Mouse (Mus musculus) kidney, adult 2 months (tissue): ENCODE results near the gene Cdk5rap2. TPM values are rescaled to one million over a fixed set of nuclear protein-coding genes. Genes with fewer than 3 reads are reported as not detected.

Experiments
- DNase-seq: peaks from one replicate; pipeline ENCODE4 v3.0.0; 2021
- H3K27ac ChIP-seq: fragments of 200-500 bp; 2 replicates; pipeline ENCODE4 v1.5.1; 2012; ENCODE audit warnings: low read depth, low read length, control low read depth, inconsistent platforms; ENCODE audit not compliant: insufficient read depth
- H3K27me3 ChIP-seq: fragments of 200-500 bp; replicated peaks from 2 replicates; pipeline ENCODE4 v1.6.1; 2012; ENCODE audit warnings: mild to moderate bottlenecking, moderate library complexity, low read length, inconsistent platforms; ENCODE audit not compliant: control insufficient read depth, insufficient read depth
- H3K36me3 ChIP-seq: fragments of 200-500 bp; 2 replicates; pipeline ENCODE4 v1.6.1; 2012; ENCODE audit warnings: mild to moderate bottlenecking, moderate library complexity, low read length, inconsistent platforms; ENCODE audit not compliant: control insufficient read depth, insufficient read depth
- H3K4me1 ChIP-seq: fragments of 200-500 bp; 2 replicates; pipeline ENCODE4 v1.6.1; 2011; ENCODE audit warnings: low read length; ENCODE audit not compliant: control insufficient read depth, insufficient read depth
- H3K4me3 ChIP-seq: fragments of 200-500 bp; 2 replicates; pipeline ENCODE4 v1.5.1; 2011; ENCODE audit warnings: mild to moderate bottlenecking, low read depth, low read length, control low read depth; ENCODE audit not compliant: insufficient read depth
- CTCF ChIP-seq: fragments of 200-500 bp; conservative IDR thresholded peaks from 2 replicates; pipeline ENCODE4 v1.5.1; 2011; ENCODE audit warnings: low read depth, mild to moderate bottlenecking, control low read depth, low read length, moderate library complexity, mixed read lengths; ENCODE audit not compliant: insufficient read depth, insufficient read length
- POLR2A ChIP-seq: fragments of 200-500 bp; IDR thresholded peaks from one replicate; pipeline ENCODE4 v1.6.1; 2011; ENCODE audit warnings: low read depth, low read length, control low read depth
- WGBS: fragments of 180-500 bp; shearing (Covaris S2); methylation state at CpG from one replicate; pipeline ENCODE4 v1.1.7; 2018; 5-methylcytosine and 5-hydroxymethylcytosine counted together
- polyA plus RNA-seq: library from polyadenylated mRNA; depleted of rRNA; stranded (reverse); fragments of >200 nt; gene quantifications from 2 replicates; pipeline ENCODE4 v1.2.3, GENCODE M21; 2012

Cdk5rap2 gene
- polyA plus RNA-seq, 1 experiment, result 3.5 TPM

- no peaks in the 10 kb centered on the region; the same call in 1 of the 2 replicates for H3K4me1 ChIP-seq
- H3K4me3 ChIP-seq, result no peak overlapping the region
- H3K27ac ChIP-seq, result no peak overlapping the region
- TF ChIP-seq CTCF (no peak), POLR2A (no peak)
- H3K27me3 ChIP-seq, result no peaks in the 10 kb centered on the region
- H3K36me3 ChIP-seq, result no peaks in the 10 kb centered on the region
- WGBS, result 20% methylated on average over 9 of the region's 9 CpGs
- DNase-seq, result no peak
Measured at GRCm38 (mm10) chr4:70409456-70409855, 787 bp downstream of the Cdk5rap2 start.

GRCm38 (mm10) chr4:70402109-70402819 is 8.0 kb downstream of the Cdk5rap2 start:
- H3K4me3 ChIP-seq, result no peak overlapping the region
- TF ChIP-seq POLR2A (no peak), CTCF (no peak; the same call in 1 of the 2 replicates)
- no peaks in the 10 kb centered on the region for H3K4me1 ChIP-seq
- WGBS, result 59% methylated on average over 9 of the region's 9 CpGs
- DNase-seq, result peak; percentile 4
- H3K27me3 ChIP-seq, result no peaks in the 10 kb centered on the region
- H3K36me3 ChIP-seq, result no peaks in the 10 kb centered on the region
- H3K27ac ChIP-seq, result no peak overlapping the region

GRCm38 (mm10) chr4:70399476-70399875 is 10.8 kb downstream of the Cdk5rap2 start:
- no peaks in the 10 kb centered on the region for H3K36me3 ChIP-seq

GRCm38 (mm10) chr4:70399074-70399473 is 11.2 kb downstream of the Cdk5rap2 start:
- no peak for TF ChIP-seq POLR2A
- no peak for TF ChIP-seq CTCF

More at GRCm38 (mm10) chr4:70399476-70399875, 10.8 kb downstream of the Cdk5rap2 start:
- Histone ChIP-seq H3K4me1 (no peaks in the 10 kb centered on the region), H3K4me3 (no peak overlapping the region), H3K27ac (no peak overlapping the region), H3K27me3 (no peaks in the 10 kb centered on the region)
- DNase-seq, result no peak
- TF ChIP-seq CTCF, result no peak
- 85% methylated on average over 5 of the region's 5 CpGs for WGBS

GRCm38 (mm10) chr4:70398088-70398487 is 12.2 kb downstream of the Cdk5rap2 start:
- no peaks in the 10 kb centered on the region for H3K27me3 ChIP-seq
- WGBS, result 87% methylated on average over 4 of the region's 4 CpGs
- TF ChIP-seq POLR2A (no peak), CTCF (no peak)
- no peaks in the 10 kb centered on the region for H3K36me3 ChIP-seq
- H3K27ac ChIP-seq, result no peak overlapping the region
- DNase-seq, result no peak
- H3K4me1 ChIP-seq, result no peaks in the 10 kb centered on the region
- H3K4me3 ChIP-seq, result no peak overlapping the region

More at GRCm38 (mm10) chr4:70399074-70399473, 11.2 kb downstream of the Cdk5rap2 start:
- H3K27ac ChIP-seq, result no peak overlapping the region
- H3K4me3 ChIP-seq, result no peak overlapping the region
- no peaks in the 10 kb centered on the region for H3K36me3 ChIP-seq
- WGBS, result 98% methylated on average over 2 of the region's 2 CpGs
- H3K4me1 ChIP-seq, result no peaks in the 10 kb centered on the region
- no peak for DNase-seq
- no peaks in the 10 kb centered on the region for H3K27me3 ChIP-seq

GRCm38 (mm10) chr4:70396701-70397100 is 13.5 kb downstream of the Cdk5rap2 start:
- H3K4me3 ChIP-seq, result no peak overlapping the region
- no peak for TF ChIP-seq CTCF
- TF ChIP-seq POLR2A, result no peak
- DNase-seq, result no peak
- WGBS, result 82% methylated on average over 5 of the region's 5 CpGs
- H3K27ac ChIP-seq, result no peak overlapping the region
- H3K36me3 ChIP-seq, result no peaks in the 10 kb centered on the region
- H3K4me1 ChIP-seq, result no peaks in the 10 kb centered on the region
- no peaks in the 10 kb centered on the region for H3K27me3 ChIP-seq

GRCm38 (mm10) chr4:70394736-70395135 is 15.5 kb downstream of the Cdk5rap2 start:
- Histone ChIP-seq H3K4me1 (no peaks in the 10 kb centered on the region), H3K4me3 (no peak overlapping the region), H3K27ac (no peak overlapping the region), H3K36me3 (no peaks in the 10 kb centered on the region), H3K27me3 (no peaks in the 10 kb centered on the region)
- TF ChIP-seq CTCF, result no peak
- TF ChIP-seq POLR2A, result no peak
- WGBS, result 80% methylated on average over 2 of the region's 2 CpGs
- DNase-seq, result no peak
